Mouse (Mus musculus) intestine, postnatal 0 days (tissue): ENCODE data around the gene Ppt2. TPM values are rescaled to one million over a fixed set of nuclear protein-coding genes. Genes with fewer than 3 reads are reported as not detected.

ENCODE experiments used
- ATAC-seq: fragments of 200-750 bp; cut with Nextera tagmentation; 2 replicates; pipeline ENCODE4 v1.8.0; 2017; ENCODE audit warnings: mild to moderate bottlenecking, moderate TSS enrichment, moderate library complexity
- H3K27ac ChIP-seq: fragments of 300-500 bp; sonication (generic); 2 replicates; pipeline ENCODE4 v1.5.1; 2014; ENCODE audit warnings: mild to moderate bottlenecking, low read depth, low read length, moderate library complexity
- H3K27me3 ChIP-seq: fragments of 300-500 bp; sonication (generic); replicated peaks from 2 replicates; pipeline ENCODE4 v1.6.1; 2014; ENCODE audit warnings: low read length, mixed read lengths; ENCODE audit not compliant: control insufficient read depth, insufficient read depth
- H3K36me3 ChIP-seq: fragments of 300-500 bp; sonication (generic); 2 replicates; pipeline ENCODE4 v1.6.1; 2014; ENCODE audit warnings: mild to moderate bottlenecking, moderate library complexity; ENCODE audit not compliant: control insufficient read depth, insufficient read depth
- H3K4me1 ChIP-seq: fragments of 300-500 bp; sonication (generic); replicated peaks from 2 replicates; pipeline ENCODE4 v1.6.1; 2014; ENCODE audit warnings: antibody characterized with exemption, low read length, mixed read lengths; ENCODE audit not compliant: control insufficient read depth, insufficient read depth
- H3K4me2 ChIP-seq: fragments of 300-500 bp; sonication (generic); replicated peaks from 2 replicates; pipeline ENCODE4 v1.6.1; 2014; ENCODE audit warnings: low read depth, mild to moderate bottlenecking, moderate library complexity
- H3K4me3 ChIP-seq: fragments of 300-500 bp; sonication (generic); 2 replicates; pipeline ENCODE4 v1.5.1; 2014; ENCODE audit warnings: low read depth, low read length
- H3K9ac ChIP-seq: fragments of 300-500 bp; sonication (generic); 2 replicates; pipeline ENCODE4 v1.6.1; 2014; ENCODE audit warnings: mild to moderate bottlenecking, low read depth, low read length
- H3K9me3 ChIP-seq: fragments of 300-500 bp; sonication (generic); 2 replicates; pipeline ENCODE4 v1.6.1; 2016; ENCODE audit warnings: mixed run types; ENCODE audit not compliant: control insufficient read depth
- CTCF ChIP-seq: sonication (generic); IDR thresholded peaks from 2 replicates; pipeline ENCODE4 v1.5.1; 2016; ENCODE audit warnings: low read depth, mild to moderate bottlenecking, control low read depth, antibody characterized with exemption, moderate library complexity
- WGBS: fragments of 180-500 bp; shearing (Covaris S2); extraction: QIAGEN DNeasy Blood & Tissue Kit; methylation state at CpG from one replicate; pipeline ENCODE4 v1.1.7; 2014; 5-methylcytosine and 5-hydroxymethylcytosine counted together
- polyA plus RNA-seq: library from polyadenylated mRNA; unstranded; fragments of >200 nt; fragmentation: Nextera tagmentation; extraction: Ambion mirVana; gene quantifications from 2 replicates; pipeline ENCODE4 v1.2.1, GENCODE M21; 2015

Ppt2 gene
- polyA plus RNA-seq, 1 experiment from 2014 or later, result 17.2 TPM

- ATAC-seq, result no peak
- Histone ChIP-seq H3K4me3 (no peak overlapping the region), H3K4me2 (no peak overlapping the region), H3K27ac (no peak overlapping the region), H3K36me3 (no peaks in the 10 kb centered on the region), H3K4me1 (no peaks in the 10 kb centered on the region; the same call in 1 of the 2 replicates), H3K9me3 (no peaks in the 10 kb centered on the region), H3K27me3 (no peaks in the 10 kb centered on the region), H3K9ac (no peak overlapping the region)
- WGBS, result 89% methylated on average over 3 of the region's 3 CpGs
- TF ChIP-seq CTCF, result no peak
These were observed 50.2 kb downstream of the Ppt2 start for GRCm38 (mm10) chr17:34578070-34578469.

- Histone ChIP-seq H3K27ac (peak overlapping the region; percentile 57; the same call in 1 of the 2 replicates), H3K9me3 (no peaks in the 10 kb centered on the region), H3K36me3 (no peaks in the 10 kb centered on the region), H3K4me1 (no peaks in the 10 kb centered on the region; the same call in 1 of the 2 replicates), H3K9ac (no peak overlapping the region), H3K4me2 (no peak overlapping the region), H3K4me3 (no peak overlapping the region), H3K27me3 (no peaks in the 10 kb centered on the region)
- peak; percentile 89 for ATAC-seq
- 30% methylated on average over 5 of the region's 5 CpGs for whole genome bisulfite sequencing
- TF ChIP-seq CTCF, result no peak
These were observed 51.7 kb downstream of the Ppt2 start for GRCm38 (mm10) chr17:34576577-34576976.

- Histone ChIP-seq H3K27me3 (no peaks in the 10 kb centered on the region), H3K9ac (no peak overlapping the region), H3K9me3 (no peaks in the 10 kb centered on the region), H3K4me2 (no peak overlapping the region), H3K4me1 (no peaks in the 10 kb centered on the region; the same call in 1 of the 2 replicates), H3K36me3 (no peaks in the 10 kb centered on the region; the same call in 1 of the 2 replicates), H3K27ac (no peak overlapping the region), H3K4me3 (no peak overlapping the region)
- 28% methylated on average over 15 of the region's 15 CpGs for WGBS
- TF ChIP-seq CTCF, result peak; percentile 30
- no peak for ATAC-seq
These were observed 55.9 kb downstream of the Ppt2 start for GRCm38 (mm10) chr17:34572361-34572760.

GRCm38 (mm10) chr17:34571875-34572274 is 56.4 kb downstream of the Ppt2 start:
- WGBS, result 16% methylated on average over 5 of the region's 5 CpGs
- H3K27ac ChIP-seq, result no peak overlapping the region
- TF ChIP-seq CTCF, result peak; percentile 78
- no peak overlapping the region for H3K9ac ChIP-seq
- H3K27me3 ChIP-seq, result no peaks in the 10 kb centered on the region
- ATAC-seq, result no peak
- no peaks in the 10 kb centered on the region; the same call in 1 of the 2 replicates for H3K4me1 ChIP-seq
- no peak overlapping the region for H3K4me3 ChIP-seq
- no peak overlapping the region for H3K4me2 ChIP-seq
- H3K9me3 ChIP-seq, result no peaks in the 10 kb centered on the region
- no peaks in the 10 kb centered on the region; the same call in 1 of the 2 replicates for H3K36me3 ChIP-seq

- Histone ChIP-seq H3K27ac (no peak overlapping the region), H3K9me3 (no peaks in the 10 kb centered on the region), H3K9ac (no peak overlapping the region), H3K4me3 (no peak overlapping the region), H3K4me1 (no peaks in the 10 kb centered on the region), H3K27me3 (no peaks in the 10 kb centered on the region), H3K4me2 (no peak overlapping the region), H3K36me3 (no peaks in the 10 kb centered on the region; the same call in 1 of the 2 replicates)
- ATAC-seq, result no peak
- 77% methylated on average over 4 of the region's 4 CpGs for WGBS
- no peak for TF ChIP-seq CTCF
These were observed 58.4 kb downstream of the Ppt2 start for GRCm38 (mm10) chr17:34569919-34570318.

- TF ChIP-seq CTCF, result no peak
- Histone ChIP-seq H3K4me2 (no peak overlapping the region), H3K36me3 (no peaks in the 10 kb centered on the region; the same call in 1 of the 2 replicates), H3K9me3 (no peaks in the 10 kb centered on the region), H3K9ac (no peak overlapping the region), H3K27ac (no peak overlapping the region), H3K27me3 (no peaks in the 10 kb centered on the region), H3K4me3 (no peak overlapping the region), H3K4me1 (no peaks in the 10 kb centered on the region)
- whole genome bisulfite sequencing, result 73% methylated on average over 13 of the region's 13 CpGs
- no peak for ATAC-seq
These were observed 59.9 kb downstream of the Ppt2 start for GRCm38 (mm10) chr17:34568421-34568820.

GRCm38 (mm10) chr17:34567311-34567710 is 61.0 kb downstream of the Ppt2 start:
- 42% methylated on average over 9 of the region's 9 CpGs for WGBS

More at GRCm38 (mm10) chr17:34567311-34567710, 61.0 kb downstream of the Ppt2 start:
- ATAC-seq, result no peak
- Histone ChIP-seq H3K4me2 (no peak overlapping the region), H3K9me3 (no peaks in the 10 kb centered on the region), H3K4me1 (no peaks in the 10 kb centered on the region), H3K4me3 (no peak overlapping the region), H3K27ac (no peak overlapping the region), H3K9ac (no peak overlapping the region), H3K36me3 (no peaks in the 10 kb centered on the region; the same call in 1 of the 2 replicates), H3K27me3 (no peaks in the 10 kb centered on the region)
- TF ChIP-seq CTCF, result no peak

Other genes with a start within 250 kb of the Ppt2 start
- 1.6 and 1.7 TPM in 2 replicates for gene BC051142, start 229.7 kb downstream of the Ppt2 start, polyA plus RNA-seq
- gene Btnl4, start 151.2 kb downstream of the Ppt2 start, polyA plus RNA-seq, result 20.2 and 25.1 TPM in 2 replicates
- gene Btnl6, start 111.2 kb downstream of the Ppt2 start, polyA plus RNA-seq, result 85.8 and 97.6 TPM in 2 replicates
- gene Notch4, start 64.2 kb downstream of the Ppt2 start, polyA plus RNA-seq, result 1.4 and 3.2 TPM in 2 replicates
- gene Gpsm3, start 38.7 kb downstream of the Ppt2 start, polyA plus RNA-seq, result 8.6 and 10.6 TPM in 2 replicates
- 6.1 and 6.5 TPM in 2 replicates for gene Pbx2, start 37.2 kb downstream of the Ppt2 start, polyA plus RNA-seq
- gene Ager, start 30.6 kb downstream of the Ppt2 start, polyA plus RNA-seq, result 1.3 and 1.5 TPM in 2 replicates
- 123 and 135 TPM in 2 replicates for gene Rnf5, start 24.8 kb downstream of the Ppt2 start, polyA plus RNA-seq
- gene Agpat1, start 24.2 kb downstream of the Ppt2 start, polyA plus RNA-seq, result 53.2 and 55.6 TPM in 2 replicates
- gene Egfl8, start 12.5 kb downstream of the Ppt2 start, polyA plus RNA-seq, result 2.5 and 2.7 TPM in 2 replicates
- gene Prrt1, start 1.0 kb upstream of the Ppt2 start, polyA plus RNA-seq, result 0.27 and 0.47 TPM in 2 replicates
- gene Fkbpl, start 16.3 kb upstream of the Ppt2 start, polyA plus RNA-seq, result 8.8 and 9.2 TPM in 2 replicates
- 22.9 and 23.1 TPM in 2 replicates for gene Atf6b, start 18.6 kb upstream of the Ppt2 start, polyA plus RNA-seq
- gene Tnxb, start 42.0 kb upstream of the Ppt2 start, polyA plus RNA-seq, result 1.4 and 1.9 TPM in 2 replicates
- 1.2 and 1.6 TPM in 2 replicates for gene C4b, start 115.4 kb upstream of the Ppt2 start, polyA plus RNA-seq
- 0.18 and 0.25 TPM in 2 replicates for gene Cyp21a1, start 176.1 kb upstream of the Ppt2 start, polyA plus RNA-seq
- gene Stk19, start 208.4 kb upstream of the Ppt2 start, polyA plus RNA-seq, result 29.1 and 34.0 TPM in 2 replicates
- gene Dxo, start 208.5 kb upstream of the Ppt2 start, polyA plus RNA-seq, result 42.5 and 44.2 TPM in 2 replicates
- gene Skiv2l, start 221.7 kb upstream of the Ppt2 start, polyA plus RNA-seq, result 18.3 and 20.8 TPM in 2 replicates
- gene Nelfe, start 221.9 kb upstream of the Ppt2 start, polyA plus RNA-seq, result 55.7 and 57.8 TPM in 2 replicates
- 84.8 and 94.9 TPM in 2 replicates for gene Cfb, start 234.0 kb upstream of the Ppt2 start, polyA plus RNA-seq